Mouse (Mus musculus) urinary bladder, postnatal 25 days (tissue): Measurements from ENCODE around the gene Aldh16a1.

Experiments used
- DNase-seq: peaks from one replicate; pipeline ENCODE4 v3.0.0; 2022; ENCODE audit warnings: low spot score

Gene Aldh16a1

GRCm38 (mm10) chr7:45154096-45154992 lies at the start of gene Aldh16a1, which contains the start of gene Pih1d1:
Gene Aldh16a1 (minus strand): TSS chr7:45154584.
Gene Pih1d1 (plus strand): TSS chr7:45154303.
- peak; percentile 96 for DNase-seq

GRCm38 (mm10) chr7:45202654-45203053 lies 48.3 kb upstream of the Aldh16a1 start:
- DNase-seq: no peak

GRCm38 (mm10) chr7:45198961-45199360 lies 44.6 kb upstream of the Aldh16a1 start:
- DNase-seq: no peak

GRCm38 (mm10) chr7:45198435-45198834 lies 44.1 kb upstream of the Aldh16a1 start:
- peak; percentile 53 for DNase-seq

GRCm38 (mm10) chr7:45196994-45197393 lies 42.6 kb upstream of the Aldh16a1 start:
- no peak for DNase-seq

GRCm38 (mm10) chr7:45196176-45196535 lies 41.8 kb upstream of the Aldh16a1 start:
- DNase-seq: no peak

- no peak for DNase-seq
Measured at GRCm38 (mm10) chr7:45195341-45196175, 41.2 kb upstream of the Aldh16a1 start.

- no peak for DNase-seq
Measured at GRCm38 (mm10) chr7:45193871-45194785, 39.7 kb upstream of the Aldh16a1 start.

GRCm38 (mm10) chr7:45193406-45193805 lies 39.0 kb upstream of the Aldh16a1 start:
- DNase-seq: no peak

- no peak for DNase-seq
Measured at GRCm38 (mm10) chr7:45192585-45193310, 38.4 kb upstream of the Aldh16a1 start.

GRCm38 (mm10) chr7:45191803-45192363 lies 37.5 kb upstream of the Aldh16a1 start:
- no peak for DNase-seq

GRCm38 (mm10) chr7:45191161-45191560 lies 36.8 kb upstream of the Aldh16a1 start:
- no peak for DNase-seq

- no peak for DNase-seq
Measured at GRCm38 (mm10) chr7:45190186-45190585, 35.8 kb upstream of the Aldh16a1 start.

GRCm38 (mm10) chr7:45189600-45189999 lies 35.2 kb upstream of the Aldh16a1 start:
- no peak for DNase-seq

GRCm38 (mm10) chr7:45185921-45186320 lies 31.5 kb upstream of the Aldh16a1 start:
- DNase-seq: no peak

GRCm38 (mm10) chr7:45183672-45184071 lies 29.3 kb upstream of the Aldh16a1 start:
- no peak for DNase-seq

- no peak for DNase-seq
Measured at GRCm38 (mm10) chr7:45182606-45183005, 28.2 kb upstream of the Aldh16a1 start.

GRCm38 (mm10) chr7:45182199-45182601 lies 27.8 kb upstream of the Aldh16a1 start:
- DNase-seq: peak; percentile 72

GRCm38 (mm10) chr7:45181540-45181939 lies 27.2 kb upstream of the Aldh16a1 start:
- DNase-seq: no peak

GRCm38 (mm10) chr7:45180896-45181477 lies 26.6 kb upstream of the Aldh16a1 start, which contains the start of gene Pth2:
Gene Pth2 (plus strand): TSS chr7:45180995.
- DNase-seq: no peak
